Mouse (Mus musculus) common myeloid progenitor, adult 5-6 weeks (primary cell): ENCODE measurements around the gene Scd1. TPM values are rescaled to one million over a fixed set of nuclear protein-coding genes. Genes with fewer than 3 reads are reported as not detected.

Source experiments
- ATAC-seq: replicated peaks from 2 replicates; pipeline ENCODE4 v1.8.0; 2016; ENCODE audit warnings: low read depth, mild to moderate bottlenecking, moderate TSS enrichment, inconsistent platforms; ENCODE audit not compliant: poor library complexity, severe bottlenecking
- total RNA-seq: library from RNA; stranded (forward); fragments of 200-1000, 187-1606 nt; gene quantifications from 2 replicates; pipeline ENCODE4 v1.2.3, GENCODE M21; 2017

Scd1 gene
- 2.9 and 3.4 TPM in 2 replicates for total RNA-seq

DNA sequence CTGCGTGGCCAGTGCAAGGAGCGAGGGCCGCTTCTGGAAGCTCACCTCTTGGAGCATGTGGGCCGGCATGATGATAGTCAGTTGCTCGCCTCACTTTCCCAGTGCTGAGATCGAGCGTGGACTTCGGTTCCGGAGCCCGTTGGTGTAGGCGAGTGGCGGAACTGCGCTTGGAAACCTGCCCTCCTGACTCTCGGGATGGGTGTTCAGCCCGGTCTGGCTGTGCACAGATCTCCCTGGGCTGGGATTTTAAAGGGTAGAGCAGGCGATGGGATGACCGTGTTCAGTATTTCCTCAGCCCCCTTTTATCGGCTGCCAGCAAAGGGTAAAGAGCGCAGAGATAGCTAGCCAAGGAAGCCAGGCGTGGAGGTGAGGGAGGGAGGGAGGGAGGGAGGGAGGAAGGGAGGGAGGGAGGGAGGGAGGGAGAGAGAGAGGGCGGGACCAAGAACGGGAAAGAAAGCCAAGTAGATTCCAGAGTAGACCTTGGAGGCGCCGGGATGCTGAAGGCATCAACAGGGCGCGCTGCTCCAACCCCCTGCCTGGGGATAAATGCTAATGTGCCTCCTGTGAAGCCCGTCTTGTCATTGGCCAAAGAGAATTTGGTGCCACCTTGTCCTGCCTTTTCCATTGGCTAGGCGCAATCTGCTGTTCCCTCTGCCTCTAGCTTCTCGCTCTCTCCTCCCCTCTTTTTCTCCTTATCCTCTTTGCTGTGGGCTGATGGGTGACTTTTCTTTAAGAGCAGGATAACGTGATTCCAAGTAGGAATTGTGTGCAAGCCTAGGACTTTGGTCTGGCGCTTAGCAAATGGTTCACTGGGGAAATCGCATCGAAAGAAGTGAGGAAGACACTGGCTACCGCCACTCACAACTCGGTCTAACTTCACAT lies at the start of gene Scd1:
Gene Scd1 (minus strand): TSS at position 539 of the 882 bp plus-strand sequence.
- ATAC-seq, result peak; percentile 72

DNA sequence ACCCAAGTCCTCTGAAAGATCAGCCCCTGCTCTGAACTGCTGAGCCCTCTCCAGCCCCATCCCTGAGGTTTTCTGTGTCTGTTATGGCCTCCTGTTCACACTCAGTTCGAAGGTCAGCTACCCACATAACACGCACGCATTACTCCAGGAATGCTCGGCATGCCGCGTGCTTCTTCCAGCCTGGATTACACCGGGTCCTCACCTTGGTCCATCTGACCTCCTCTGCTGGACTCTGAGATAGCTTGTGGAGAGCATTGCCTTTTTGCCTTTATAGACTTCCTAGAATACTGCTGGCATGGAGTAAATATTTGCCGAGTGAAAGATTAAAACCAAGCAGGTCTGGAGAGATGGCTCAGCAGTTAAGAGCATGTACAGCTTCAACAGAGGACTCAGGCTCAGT lies 47.7 kb upstream of the Scd1 start:
- no peak for ATAC-seq

DNA sequence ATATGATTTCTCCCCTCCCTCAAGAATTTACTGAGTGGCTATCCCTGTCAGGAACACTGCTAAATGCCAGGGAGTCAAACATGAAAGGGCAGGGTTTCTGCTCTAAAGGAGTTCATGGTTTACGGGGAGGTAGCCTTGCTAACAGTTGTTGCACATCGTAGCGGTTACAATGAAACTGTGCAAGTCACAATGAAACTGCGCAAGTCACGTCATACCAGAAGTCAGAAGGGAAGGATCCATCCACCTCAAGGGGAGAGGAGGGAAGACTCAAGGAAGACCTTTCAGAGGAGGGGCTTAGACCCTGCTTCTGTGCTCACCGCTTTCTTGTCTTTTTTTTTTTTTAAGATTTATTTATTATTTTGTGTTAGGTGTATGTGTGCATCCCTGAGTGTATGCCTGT lies 47.2 kb upstream of the Scd1 start:
- no peak for ATAC-seq

DNA sequence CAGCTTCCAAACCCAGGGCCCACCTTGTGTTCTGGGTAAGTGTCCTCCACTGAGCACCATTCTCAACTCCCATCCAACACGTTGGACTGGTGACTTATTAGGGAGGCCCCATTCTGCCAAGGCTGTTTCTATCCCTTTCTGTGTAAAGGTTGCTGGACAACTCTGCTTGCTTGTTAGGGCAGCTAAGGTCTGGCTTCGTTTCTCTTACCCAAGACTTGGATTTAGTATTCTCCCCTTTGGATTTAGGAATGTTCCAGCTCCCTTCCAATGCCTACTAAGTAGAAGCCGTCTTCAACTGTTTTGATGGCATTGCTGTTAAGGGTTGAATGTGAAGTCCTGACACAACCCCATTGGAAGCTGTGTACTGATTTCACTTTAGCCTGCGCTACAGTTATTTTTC lies 40.2 kb upstream of the Scd1 start:
- no peak for ATAC-seq

DNA sequence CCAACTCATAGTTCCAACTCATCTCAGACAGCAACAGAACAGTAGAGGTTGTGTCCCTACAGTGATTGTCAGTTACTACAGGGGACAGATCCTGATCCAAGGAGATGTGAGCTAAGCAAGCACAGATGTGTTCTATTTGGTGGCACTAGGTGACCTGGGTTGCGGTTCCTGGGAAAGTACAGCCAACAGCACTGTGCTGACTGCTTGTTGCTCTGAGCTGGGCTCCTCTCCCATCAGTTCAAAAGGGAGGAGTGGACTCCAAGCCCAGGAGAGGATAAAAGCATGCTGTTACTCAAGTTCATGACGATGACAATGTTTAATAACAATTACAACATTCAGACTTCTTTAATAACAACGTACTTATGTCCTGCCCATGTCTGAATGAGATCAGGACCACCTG lies 38.1 kb upstream of the Scd1 start:
- no peak for ATAC-seq

DNA sequence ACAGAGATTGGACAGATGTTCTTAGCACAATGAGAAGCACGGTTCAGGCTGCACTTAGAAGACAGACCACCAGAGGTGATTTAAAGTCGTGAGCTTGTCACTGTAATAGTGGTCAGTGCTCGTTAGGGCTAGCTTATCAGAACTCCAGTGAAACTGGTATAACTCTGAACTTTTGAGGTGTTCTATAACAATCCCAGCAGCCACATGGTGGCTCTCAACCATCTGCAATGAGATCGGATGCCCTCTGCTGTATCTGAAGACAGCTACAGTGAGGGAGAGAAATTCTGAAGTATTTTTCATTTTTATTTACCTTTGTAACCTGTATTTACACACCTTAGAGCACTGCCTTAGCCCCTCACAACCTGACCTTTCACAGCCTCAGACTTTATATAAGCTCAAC lies 31.6 kb upstream of the Scd1 start:
- no peak for ATAC-seq

DNA sequence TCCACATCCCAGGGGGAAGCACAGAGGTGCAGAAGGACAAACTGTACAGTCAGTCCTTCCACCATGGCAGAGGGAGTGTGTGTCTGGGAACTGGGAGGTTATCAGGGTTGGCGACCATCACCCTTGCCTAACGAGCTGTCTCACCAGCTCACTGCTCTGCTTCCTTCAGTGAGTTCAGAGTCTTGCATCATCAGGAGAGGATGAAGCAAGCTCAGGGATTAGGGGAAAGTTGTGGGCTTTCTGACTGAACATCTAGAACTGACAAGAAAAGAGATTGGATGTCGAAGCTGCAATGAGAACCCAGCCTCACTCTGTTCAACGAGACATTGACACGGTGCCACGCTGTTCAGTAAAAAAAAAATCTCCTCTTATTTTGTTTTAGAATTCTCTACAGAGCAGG lies 30.3 kb upstream of the Scd1 start:
- no peak for ATAC-seq

DNA sequence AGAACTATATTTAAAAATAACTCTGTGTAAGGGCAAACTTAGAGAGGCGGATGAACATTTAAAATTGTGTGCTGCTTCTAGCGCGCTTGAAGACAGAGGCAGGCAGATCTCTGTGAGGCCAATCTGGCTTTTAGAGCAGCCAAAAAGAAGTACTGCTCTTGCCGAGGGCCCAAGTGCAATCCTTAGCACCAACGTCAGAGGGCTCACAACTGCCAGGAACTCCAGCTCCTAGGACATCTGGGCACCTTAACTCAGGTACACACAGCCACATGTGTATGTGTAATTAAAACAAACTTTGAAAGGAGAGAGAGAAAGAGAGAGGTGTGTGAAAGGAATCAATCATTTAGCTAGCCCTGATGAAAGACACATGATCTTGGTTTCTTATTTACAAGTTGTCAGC lies 24.4 kb upstream of the Scd1 start:
- ATAC-seq, result no peak

DNA sequence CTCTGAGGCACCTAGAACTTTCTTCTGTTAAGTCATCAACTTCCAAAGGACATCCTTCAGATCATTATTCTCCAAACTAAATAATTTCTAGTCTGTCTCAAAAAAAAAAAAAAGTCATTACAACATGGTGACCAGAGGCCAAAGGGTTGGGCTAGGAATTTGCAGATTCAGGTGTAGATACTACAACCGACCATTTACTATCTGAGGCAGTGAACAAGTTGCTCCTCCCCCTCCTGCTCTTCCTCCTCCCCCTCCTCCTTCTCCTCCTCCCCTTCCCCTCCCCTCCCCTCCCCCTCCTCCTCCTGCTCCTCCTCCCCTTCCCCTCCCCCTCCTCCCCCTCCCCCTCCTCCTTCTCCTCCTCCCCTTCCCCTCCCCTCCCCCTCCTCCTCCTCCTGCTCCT lies 20.0 kb upstream of the Scd1 start:
- ATAC-seq, result no peak

DNA sequence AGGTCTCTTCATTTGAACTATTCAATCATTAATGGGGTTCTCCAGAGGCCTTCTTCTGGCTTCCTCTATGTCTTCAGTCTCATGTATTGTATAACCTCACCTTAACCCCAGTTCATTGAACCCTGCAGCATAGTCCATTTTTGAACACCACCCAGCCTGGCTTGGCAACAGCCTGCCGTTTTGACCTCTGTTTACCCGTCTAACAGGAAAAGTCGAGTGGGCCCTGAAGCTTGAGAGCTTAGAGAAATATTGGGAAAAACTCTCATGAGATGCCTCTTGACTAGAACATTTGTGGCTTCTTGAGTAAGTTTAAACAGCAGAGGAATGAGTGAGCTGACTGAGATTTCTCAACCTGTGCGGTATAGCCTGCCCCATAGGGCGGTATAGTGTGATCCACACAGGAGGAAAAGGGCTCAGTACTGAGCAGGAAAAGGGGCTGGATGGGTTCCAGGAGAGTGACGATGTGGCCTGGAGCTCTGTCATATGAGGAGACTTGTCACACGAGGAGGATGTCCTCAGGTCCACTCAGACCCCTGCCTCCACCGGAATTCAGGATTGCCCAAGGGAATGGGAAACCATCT lies 14.5 kb upstream of the Scd1 start:
- ATAC-seq, result no peak

DNA sequence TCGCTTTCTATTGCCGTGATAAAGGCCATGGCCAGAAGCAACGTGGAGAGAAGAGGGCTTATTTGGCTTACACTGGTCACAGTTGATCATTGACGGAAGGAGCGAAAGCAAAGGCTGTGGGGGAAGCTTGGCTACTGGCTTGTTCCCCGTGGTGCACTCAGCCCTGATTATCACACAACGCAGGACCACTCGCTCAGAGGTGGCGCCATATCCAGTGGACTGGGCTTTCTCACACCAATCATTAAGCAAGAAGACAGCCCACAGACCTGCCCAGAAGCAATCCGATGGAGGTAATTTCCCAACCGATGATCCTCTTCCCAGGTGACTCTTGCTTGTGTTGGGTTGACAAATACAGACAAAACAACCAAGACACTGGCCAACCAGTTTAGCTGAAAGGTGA lies 11.9 kb upstream of the Scd1 start:
- no peak for ATAC-seq

DNA sequence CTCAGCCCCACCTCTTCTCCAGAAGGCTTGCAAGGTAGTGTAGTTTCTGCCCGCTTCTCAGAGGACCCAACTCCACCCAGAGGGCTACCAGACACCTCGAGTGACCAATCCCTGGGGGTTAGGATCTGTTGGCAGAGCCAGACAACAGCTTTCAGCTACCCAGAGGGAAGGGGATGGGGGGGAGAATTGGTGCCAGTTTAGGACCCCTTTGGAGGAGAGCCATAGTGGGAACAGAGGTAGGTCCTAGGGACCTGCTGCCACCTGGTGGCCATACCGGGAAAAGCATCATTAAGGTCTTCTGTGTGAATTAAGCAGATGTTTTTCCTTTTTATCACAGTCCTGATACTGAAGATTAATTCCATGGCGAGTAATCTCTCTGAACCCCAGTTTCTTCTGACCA lies 11.3 kb upstream of the Scd1 start:
- ATAC-seq, result peak; percentile 74

DNA sequence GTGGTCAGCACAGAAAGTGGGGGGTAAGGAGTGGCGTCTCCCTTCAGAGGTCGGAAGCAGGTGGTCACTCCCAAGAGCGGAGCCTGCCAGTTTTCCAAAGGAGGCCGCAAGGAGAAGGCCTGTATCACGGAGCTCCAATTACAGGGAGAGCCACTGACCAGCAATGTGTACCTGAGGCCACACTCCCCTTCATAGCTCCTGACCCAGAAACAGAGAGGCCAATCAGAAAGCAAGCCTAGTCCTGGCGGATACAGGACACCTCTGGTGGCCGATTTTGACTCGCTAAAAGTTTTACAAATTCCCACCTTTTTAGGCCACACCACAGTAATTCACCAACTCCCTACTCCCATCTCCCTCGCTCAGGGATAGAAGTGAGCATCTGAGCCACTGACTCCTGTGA lies 10.9 kb upstream of the Scd1 start:
- ATAC-seq, result no peak

DNA sequence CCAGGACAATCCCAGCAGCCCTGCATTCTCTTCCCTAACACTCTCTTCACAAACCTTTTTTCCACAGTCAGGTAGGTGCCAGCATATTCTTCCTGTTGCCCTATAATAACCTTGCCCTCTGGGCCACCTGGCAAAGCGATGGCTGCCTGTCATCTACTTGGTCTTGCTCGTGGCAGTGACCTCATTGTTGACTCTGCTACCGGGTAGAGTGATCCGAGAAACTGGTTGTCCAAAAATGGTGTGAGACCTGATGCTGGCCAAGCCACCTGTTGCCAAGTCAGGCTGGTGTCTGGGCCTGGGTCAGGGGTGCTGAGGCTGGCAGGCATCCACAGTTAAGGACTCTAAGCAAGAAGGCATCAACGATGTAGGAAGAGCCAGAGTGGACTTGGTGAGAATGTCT lies 10.4 kb upstream of the Scd1 start:
- ATAC-seq, result no peak

DNA sequence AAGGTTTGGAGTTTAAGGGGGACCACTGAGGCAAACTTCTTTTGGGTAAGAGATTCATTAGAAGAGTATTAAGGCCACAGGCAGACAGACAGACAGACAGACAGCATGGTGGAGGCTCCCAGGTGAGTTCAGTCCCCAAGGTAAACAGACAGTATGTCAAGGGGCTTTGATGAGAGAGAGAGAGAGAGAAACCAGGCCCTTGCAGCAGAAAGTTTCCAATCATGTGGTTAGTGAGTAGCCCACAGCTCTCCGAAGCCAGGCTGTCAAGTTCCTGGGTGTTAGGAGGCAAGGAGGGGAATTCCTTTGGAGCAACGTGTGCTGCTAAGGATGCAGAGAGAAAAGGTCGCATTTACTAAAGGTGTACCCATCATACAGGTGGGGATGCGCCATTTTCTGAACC lies 9.8 kb upstream of the Scd1 start:
- ATAC-seq, result no peak

DNA sequence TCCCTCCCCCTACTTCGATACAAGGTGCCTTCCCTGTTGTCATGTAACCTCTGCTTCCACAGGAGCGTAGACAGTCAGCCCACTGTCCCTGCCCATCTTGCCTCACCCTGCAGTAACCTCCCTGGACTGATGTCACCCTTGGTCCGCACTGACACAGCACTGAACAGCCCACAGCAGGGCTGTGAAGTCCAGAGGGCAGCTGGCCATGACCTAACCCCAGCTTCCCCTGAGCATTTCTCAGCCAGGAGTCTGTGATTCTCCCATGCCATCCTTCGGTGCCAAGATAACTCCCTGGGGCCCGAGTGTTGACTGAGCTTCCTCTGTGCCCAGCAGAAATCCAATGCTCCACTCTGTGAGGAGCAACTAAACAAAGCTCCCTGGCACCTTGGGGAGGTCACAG lies 8.6 kb upstream of the Scd1 start:
- no peak for ATAC-seq

DNA sequence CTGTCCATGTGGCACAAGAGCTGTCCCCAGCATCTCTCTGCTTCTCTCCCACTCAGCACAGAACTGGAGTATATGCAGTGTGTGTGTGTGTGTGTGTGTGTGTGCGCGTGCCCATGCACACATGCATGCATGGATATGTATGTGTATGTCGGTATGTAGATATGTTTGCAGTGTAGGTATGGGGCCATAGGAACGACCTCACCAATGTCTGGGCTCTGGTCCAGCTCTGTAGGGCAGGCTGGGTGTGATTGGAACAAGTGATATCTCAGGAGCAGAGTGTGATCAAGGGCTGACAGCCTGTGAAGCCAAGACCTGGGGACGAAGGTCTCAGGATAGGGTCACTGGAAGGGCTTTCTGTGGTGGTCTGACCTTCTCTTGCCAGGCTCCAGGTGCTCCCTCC lies 7.8 kb upstream of the Scd1 start:
- no peak for ATAC-seq

DNA sequence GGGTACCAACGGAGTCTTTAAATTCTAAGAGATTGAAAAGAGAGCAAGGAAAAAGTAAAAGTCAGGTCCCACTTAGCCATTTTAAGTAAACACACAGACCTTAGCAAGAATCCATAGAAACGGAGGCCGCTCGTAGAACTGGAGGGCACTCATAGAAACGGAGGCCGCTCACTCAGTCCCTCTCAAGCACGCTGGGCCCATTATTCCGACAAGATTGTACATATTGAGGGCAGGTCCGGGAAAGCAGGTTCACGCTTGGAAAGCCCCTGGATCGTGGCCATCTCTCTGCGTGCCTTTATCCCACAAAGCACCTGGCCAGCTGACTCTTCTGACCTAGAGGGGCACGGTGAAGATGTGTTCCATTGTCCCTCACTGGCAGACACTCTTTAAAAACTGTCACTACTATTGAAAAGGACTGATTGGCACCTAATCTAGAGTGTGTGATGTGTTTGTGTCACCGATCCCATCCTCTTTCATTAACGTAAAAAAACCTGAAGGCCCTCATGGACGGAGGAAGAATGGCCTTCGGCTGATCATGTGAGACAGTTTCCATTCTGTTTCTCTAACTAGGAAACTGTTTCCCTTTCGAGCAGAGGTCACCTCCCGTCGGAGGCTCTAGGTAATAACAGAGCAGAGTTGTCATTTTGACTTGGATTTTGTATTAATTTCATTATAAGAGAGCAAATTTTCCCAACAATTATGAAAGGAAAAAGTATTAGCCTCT lies 2.8 kb upstream of the Scd1 start:
- no peak for ATAC-seq

DNA sequence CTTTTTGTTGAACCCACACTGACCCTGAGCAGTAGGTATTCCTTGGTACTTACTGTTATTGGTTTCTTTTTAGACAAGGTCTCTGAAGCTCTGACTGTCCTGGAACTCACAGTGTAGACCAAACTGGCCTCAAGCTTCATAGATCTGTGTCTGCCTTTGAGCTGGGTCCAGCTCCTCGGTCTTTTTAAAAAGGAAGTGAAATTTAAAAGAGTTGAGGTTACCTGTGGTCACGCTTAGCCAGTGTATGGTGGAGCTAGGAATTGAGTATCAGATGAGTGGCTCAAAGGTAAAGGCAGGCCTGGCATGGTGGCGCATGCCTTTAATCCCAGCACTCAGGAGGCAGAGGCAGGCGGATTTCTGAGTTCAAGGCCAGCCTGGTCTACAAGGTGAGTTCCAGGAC lies 916 bp upstream of the Scd1 start:
- peak; percentile 46 for ATAC-seq

DNA sequence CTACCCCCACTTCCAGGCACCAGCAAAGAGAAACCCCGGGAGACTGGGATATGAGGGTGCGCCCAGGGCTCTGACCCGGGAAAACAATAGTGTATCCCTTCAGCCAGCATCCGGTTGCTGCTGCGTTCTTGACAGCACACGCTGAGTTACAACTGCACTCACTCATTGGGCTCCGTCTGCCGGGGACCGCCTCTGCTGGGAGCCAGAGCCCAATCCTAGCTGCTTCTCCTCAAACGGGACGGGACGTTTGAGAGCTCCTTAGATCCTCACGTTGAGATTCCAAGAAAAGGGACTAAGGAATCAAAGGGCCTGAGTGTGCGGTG lies 505 bp upstream of the Scd1 start:
- peak; percentile 56 for ATAC-seq

DNA sequence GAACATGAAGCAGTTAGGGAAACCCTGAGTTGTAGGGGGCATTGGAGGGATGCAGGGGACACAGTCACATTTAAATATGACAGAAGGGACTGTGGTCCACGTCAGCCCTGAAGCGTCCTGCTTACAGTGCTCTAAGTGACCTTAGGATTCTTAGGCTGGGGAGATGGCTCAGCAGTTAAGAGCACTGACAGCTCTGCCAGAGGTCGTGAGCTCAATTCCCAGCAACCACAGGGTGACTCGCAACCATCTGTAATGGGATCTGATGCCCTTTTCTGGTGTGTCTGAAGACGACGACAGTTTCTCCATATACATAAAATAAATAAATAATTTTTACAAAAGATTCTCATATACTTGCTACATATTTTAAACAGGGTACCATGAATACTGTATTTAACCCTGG lies 4.1 kb downstream of the Scd1 start:
- ATAC-seq, result no peak
